Mouse (Mus musculus): ENCODE data around the gene Nudt17. TPM values are rescaled to one million over a fixed set of nuclear protein-coding genes. Genes with fewer than 3 reads are reported as not detected.

The Nudt17 gene
- under 1 TPM; 0.55 to 0.71 TPM for polyA plus RNA-seq (2017; shearing (Covaris generic))

DNA sequence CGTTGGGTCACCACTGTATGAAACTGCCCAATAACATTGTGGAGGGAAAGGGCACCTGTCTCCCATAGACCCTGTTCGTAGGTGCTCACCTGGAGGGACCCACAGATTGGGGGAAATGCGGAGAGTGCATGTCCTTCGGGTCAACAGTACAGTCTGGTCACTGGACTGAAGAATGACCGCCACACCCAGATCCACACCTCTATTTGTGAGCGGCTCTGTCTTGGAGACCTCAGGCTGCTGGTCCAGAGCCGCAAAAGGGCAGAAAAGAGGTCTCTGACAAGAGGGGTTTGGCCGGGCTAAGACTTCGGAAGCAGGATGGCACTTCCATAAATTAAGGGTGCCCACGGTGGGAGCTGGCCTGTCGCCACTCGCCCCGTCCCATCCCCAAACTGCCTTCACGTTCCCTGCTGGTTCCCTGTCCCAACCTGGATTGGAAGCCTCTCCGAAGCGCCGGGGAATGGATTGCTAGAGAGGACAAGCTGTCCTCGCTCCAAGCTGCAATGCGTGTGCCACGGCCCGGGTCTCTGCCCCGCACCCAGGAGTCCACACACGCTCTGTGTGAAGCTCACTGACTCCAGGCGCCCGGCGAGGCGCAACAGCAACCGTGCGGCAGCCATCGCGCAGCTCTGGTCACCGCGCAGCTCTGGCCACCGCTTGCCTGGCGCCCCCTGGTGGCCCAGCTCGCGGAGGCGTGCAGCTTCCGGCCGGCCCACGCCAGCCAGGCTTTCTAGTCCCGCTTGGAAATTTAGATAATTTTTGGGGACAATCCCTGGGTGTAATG lies at the start of gene Nudt17:
Gene Nudt17, minus strand, starts transcription at position 660 of the 781 bp plus-strand sequence.

DNA sequence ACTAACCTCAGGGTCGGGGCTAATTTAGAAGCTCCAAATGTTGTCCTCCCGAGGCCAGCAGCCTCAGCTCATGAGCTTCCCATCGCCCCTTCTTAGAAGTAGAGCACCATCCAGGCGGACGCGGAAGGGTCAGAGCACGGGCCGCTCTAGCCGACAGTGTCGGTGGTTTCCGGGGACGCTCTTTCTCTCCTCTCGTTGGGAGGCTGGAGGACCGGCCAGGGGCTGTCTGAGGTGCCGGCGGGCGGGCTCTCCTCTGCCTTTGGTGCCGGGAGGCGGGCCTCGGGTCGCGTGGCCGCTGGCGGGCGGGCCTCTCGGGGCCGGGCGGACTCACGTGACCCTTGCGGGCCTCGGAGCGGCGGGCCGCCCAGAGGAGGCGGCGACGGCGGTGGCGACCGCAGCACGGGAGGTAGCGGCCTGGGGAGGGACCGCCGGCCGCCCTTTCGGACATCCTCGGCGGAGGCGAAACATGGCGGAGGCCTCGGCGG lies 19.0 kb upstream of the Nudt17 start, which contains the start of the genes Polr3c and Rnf115:
Gene Polr3c, minus strand, starts transcription at position 286 of the 485 bp plus-strand sequence.
Gene Rnf115, plus strand, starts transcription at position 322 of the 485 bp plus-strand sequence.

DNA sequence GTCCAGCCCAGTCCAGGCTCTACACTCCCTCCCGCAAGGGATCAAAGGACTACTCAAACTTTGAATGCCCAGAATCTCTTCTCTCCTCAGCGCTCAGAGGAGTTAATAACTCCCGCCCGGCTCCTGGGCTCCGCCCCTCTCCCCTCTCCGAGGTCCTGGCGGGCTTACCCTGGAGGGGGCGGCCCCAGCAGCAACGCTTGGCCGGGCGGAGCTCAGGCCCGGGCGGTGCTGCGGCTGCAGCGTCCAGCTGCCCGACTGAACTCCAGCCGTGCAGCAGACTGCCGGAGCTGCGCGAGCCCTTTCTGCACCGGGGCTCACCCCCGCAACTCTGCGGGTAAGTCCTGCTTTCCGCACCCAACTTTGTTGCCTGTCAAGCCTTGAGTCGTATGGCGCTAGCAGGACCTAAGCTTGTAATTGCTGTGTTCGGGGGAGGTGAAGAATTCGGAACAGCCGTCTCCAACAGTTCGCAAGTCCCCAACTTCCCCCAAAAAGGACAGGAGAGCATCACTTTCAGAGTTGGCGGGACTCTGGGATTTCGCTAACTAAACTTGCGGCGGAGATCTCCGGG lies 12.1 kb downstream of the Nudt17 start, which contains the start of gene Pias3:
Gene Pias3, plus strand, starts transcription at position 187 of the 568 bp plus-strand sequence.

DNA sequence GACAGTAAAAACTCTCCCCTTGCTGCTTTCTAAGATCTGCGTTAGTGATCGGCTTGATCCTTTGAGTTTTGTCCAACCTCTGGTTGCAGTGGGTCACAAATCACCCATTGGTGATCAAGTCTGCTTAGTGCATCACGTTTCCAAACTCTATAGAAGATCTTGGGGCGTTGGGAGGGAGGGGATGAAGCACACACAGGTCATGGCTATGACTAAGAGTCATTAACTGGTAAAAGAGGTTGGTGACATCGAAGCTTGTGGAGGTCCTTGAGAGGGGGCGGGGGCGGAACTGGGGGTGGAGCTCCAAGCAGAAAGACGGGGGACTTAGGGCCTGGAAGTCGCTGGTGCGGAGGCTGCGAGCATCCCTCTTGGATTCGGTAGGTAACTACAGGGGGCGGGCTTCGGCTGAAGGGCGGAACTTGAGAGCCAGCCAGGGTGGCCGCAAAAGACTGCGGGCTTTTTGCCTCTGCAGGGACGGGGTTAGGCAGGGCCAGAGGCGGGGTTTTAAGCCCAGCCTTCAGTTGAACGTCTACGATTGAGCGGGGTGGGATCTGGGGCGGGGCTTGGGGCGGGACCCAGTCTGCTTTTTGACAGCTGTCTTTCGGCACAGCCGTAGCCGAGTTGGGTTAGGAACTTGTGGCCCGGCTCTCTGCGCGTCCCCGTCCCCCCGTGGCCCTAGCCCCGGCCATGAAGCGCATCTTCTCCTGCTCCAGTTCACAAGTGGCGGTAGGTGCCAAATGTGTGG lies 38.5 kb downstream of the Nudt17 start, which contains the start of gene Ankrd35:
Gene Ankrd35, plus strand, starts transcription at position 405 of the 742 bp plus-strand sequence.

Other genes starting within 250 kb of the Nudt17 start
- gene Hfe2, start 183.4 kb downstream of the Nudt17 start, polyA plus RNA-seq (2017; shearing (Covaris generic)), result not detected
- 100 to 1,000 TPM; 566 to 913 TPM for gene Txnip, start 150.6 kb downstream of the Nudt17 start, polyA plus RNA-seq (2017; shearing (Covaris generic))
- under 1 TPM; 0.62 to 0.69 TPM for gene Gm16253, start 131.6 kb downstream of the Nudt17 start, polyA plus RNA-seq (2017; shearing (Covaris generic))
- 10 to 100 TPM; 15.0 to 21.6 TPM for gene Polr3gl, start 114.4 kb downstream of the Nudt17 start, polyA plus RNA-seq (2017; shearing (Covaris generic))
- not detected for gene Ankrd34a, start 111.9 kb downstream of the Nudt17 start, polyA plus RNA-seq (2017; shearing (Covaris generic))
- under 1 TPM; 0.06 to 0.18 TPM for gene Lix1l, start 107.4 kb downstream of the Nudt17 start, polyA plus RNA-seq (2017; shearing (Covaris generic))
- gene Rbm8a, start 78.6 kb downstream of the Nudt17 start, polyA plus RNA-seq (2017; shearing (Covaris generic)), result 100 to 1,000 TPM; 156 to 191 TPM
- gene Pex11b, start 73.2 kb downstream of the Nudt17 start, polyA plus RNA-seq (2017; shearing (Covaris generic)), result 10 to 100 TPM; 33.0 to 66.2 TPM
- gene Gm42957, start 73.1 kb downstream of the Nudt17 start, polyA plus RNA-seq (2017; shearing (Covaris generic)), result under 1 TPM in 1 of 2 experiments, not detected in 1; 0.33 TPM
- under 1 TPM; 0.04 to 0.16 TPM for gene Itga10, start 63.0 kb downstream of the Nudt17 start, polyA plus RNA-seq (2017; shearing (Covaris generic))
- gene Ankrd35, start 38.4 kb downstream of the Nudt17 start, polyA plus RNA-seq (2017; shearing (Covaris generic)), result under 1 TPM in 1 of 2 experiments, not detected in 1; 0.64 TPM
- gene Pias3, start 12.2 kb downstream of the Nudt17 start, polyA plus RNA-seq (2017; shearing (Covaris generic)), result 10 to 100 TPM; 19.7 to 28.1 TPM
- gene Polr3c, start 19.1 kb upstream of the Nudt17 start, polyA plus RNA-seq (2017; shearing (Covaris generic)), result 10 to 100 TPM; 73.7 to 80.2 TPM
- 100 to 1,000 TPM; 117 to 137 TPM for gene Rnf115, start 19.1 kb upstream of the Nudt17 start, polyA plus RNA-seq (2017; shearing (Covaris generic))
- not detected for gene Pdzk1, start 120.7 kb upstream of the Nudt17 start, polyA plus RNA-seq (2017; shearing (Covaris generic))
- 10 to 100 TPM in 1 of 2 experiments, 1 to 10 TPM in 1; 7.6 to 24.2 TPM for gene Cd160, start 120.8 kb upstream of the Nudt17 start, polyA plus RNA-seq (2017; shearing (Covaris generic))
- under 1 TPM; 0.08 to 0.27 TPM for gene Gja5, start 196.1 kb upstream of the Nudt17 start, polyA plus RNA-seq (2017; shearing (Covaris generic))
- 10 to 100 TPM; 19.3 to 24.2 TPM for gene Gpr89, start 196.8 kb upstream of the Nudt17 start, polyA plus RNA-seq (2017; shearing (Covaris generic))
- not detected for gene Gja8, start 217.5 kb upstream of the Nudt17 start, polyA plus RNA-seq (2017; shearing (Covaris generic))